Mouse (Mus musculus) lung, postnatal 36 days (tissue): ENCODE data around the gene Med20.
A peak's percentile ranks its signal among the peaks of the same experiment; 100 is the strongest.
"Not testable (repeated sequence)": the region's sequence is repeated elsewhere in the genome, so short reads cannot be mapped to it uniquely, and the experiment has no call there.

Experiments
- DNase-seq: peaks from one replicate; pipeline ENCODE4 v3.0.0; 2022; ENCODE audit warnings: mixed read lengths

Med20 gene

GRCm38 (mm10) chr17:47597261-47597660, 14.1 kb upstream of the Med20 start:
- no peak for DNase-seq

- peak; percentile 47 for DNase-seq
These were observed 13.4 kb upstream of the Med20 start for GRCm38 (mm10) chr17:47597838-47598579.

GRCm38 (mm10) chr17:47598580-47599304, 12.6 kb upstream of the Med20 start:
- DNase-seq, result not testable (repeated sequence)

GRCm38 (mm10) chr17:47599511-47600297, 11.7 kb upstream of the Med20 start:
- peak; percentile 71 for DNase-seq

- no peak for DNase-seq
These were observed 10.6 kb upstream of the Med20 start for GRCm38 (mm10) chr17:47600601-47601388.

GRCm38 (mm10) chr17:47601389-47601755, 10.0 kb upstream of the Med20 start:
- DNase-seq, result no peak

- no peak for DNase-seq
These were observed 9.1 kb upstream of the Med20 start for GRCm38 (mm10) chr17:47602289-47602688.

GRCm38 (mm10) chr17:47606220-47606619, 5.2 kb upstream of the Med20 start:
- DNase-seq, result peak; percentile 47

- DNase-seq, result no peak
These were observed 2.2 kb upstream of the Med20 start for GRCm38 (mm10) chr17:47609182-47609581.

GRCm38 (mm10) chr17:47611661-47611982, 240 bp downstream of the Med20 start:
- no peak for DNase-seq

- peak; percentile 64 for DNase-seq
These were observed 2.6 kb downstream of the Med20 start for GRCm38 (mm10) chr17:47614018-47614417.

GRCm38 (mm10) chr17:47616119-47616518, 4.7 kb downstream of the Med20 start:
- no peak for DNase-seq

GRCm38 (mm10) chr17:47616652-47617051, 5.3 kb downstream of the Med20 start:
- no peak for DNase-seq

GRCm38 (mm10) chr17:47617605-47618307, 6.4 kb downstream of the Med20 start:
- no peak for DNase-seq

GRCm38 (mm10) chr17:47618556-47619311, 7.4 kb downstream of the Med20 start:
- DNase-seq, result no peak

- DNase-seq, result no peak
These were observed 11.7 kb downstream of the Med20 start for GRCm38 (mm10) chr17:47622912-47623554.

GRCm38 (mm10) chr17:47624572-47624971, 13.2 kb downstream of the Med20 start:
- DNase-seq, result not testable (repeated sequence)

- no peak for DNase-seq
These were observed 13.7 kb downstream of the Med20 start for GRCm38 (mm10) chr17:47625088-47625487.

- peak; percentile 22 for DNase-seq
These were observed 14.6 kb downstream of the Med20 start for GRCm38 (mm10) chr17:47626031-47626430.

- no peak for DNase-seq
These were observed 16.4 kb downstream of the Med20 start for GRCm38 (mm10) chr17:47627791-47628190.
